Comparison of ENCODE assay signal across 7 mouse cellular contexts in genomic region chr11:74828965-74829550, GRCm38 (mm10). TPM values are rescaled to one million over a fixed set of nuclear protein-coding genes. Genes with fewer than 3 reads are reported as not detected.
DNase-seq lines count a peak whose midpoint lies in the region; ATAC-seq and TF ChIP-seq lines count a peak whose summit lies in the region.

No protein-coding gene starts in this region.

- no peak for TF ChIP-seq POLR2A in embryonic fibroblast, embryonic 13.5 days (IDR thresholded peaks at IDR 0.05; ENCODE audit: low read depth, low read length)

- H3K4me2 ChIP-seq in lung, embryonic 16.5 days (ENCODE audit: low read depth, low read length), result peak overlapping the region; percentile 97
- H3K4me2 ChIP-seq in intestine, embryonic 15.5 days (replicated peaks), result peak overlapping the region; percentile 87
- H3K4me2 ChIP-seq in neural tube, embryonic 15.5 days, result peak overlapping the region; percentile 90

- H3K27me3 ChIP-seq in lung, embryonic 16.5 days (ENCODE audit: control insufficient read depth, insufficient read depth, low read depth, low read length), result no peaks in the 10 kb centered on the region
- no peaks in the 10 kb centered on the region for H3K27me3 ChIP-seq in intestine, embryonic 15.5 days (replicated peaks)
- no peaks in the 10 kb centered on the region for H3K27me3 ChIP-seq in neural tube, embryonic 15.5 days (replicated peaks)

- H3K27ac ChIP-seq in lung, embryonic 16.5 days (ENCODE audit: low read length), result no peak overlapping the region; the same call in 1 of the 2 replicates
- H3K27ac ChIP-seq in embryonic fibroblast, embryonic 13.5 days (ENCODE audit: insufficient read depth, low read length), result peak overlapping the region; percentile 93
- no peak overlapping the region for H3K27ac ChIP-seq in intestine, embryonic 15.5 days
- H3K27ac ChIP-seq in neural tube, embryonic 15.5 days (replicated peaks), result peak overlapping the region; percentile 97

- ATAC-seq in lung, embryonic 16.5 days (ENCODE audit: low read depth), result no peak
- ATAC-seq in intestine, embryonic 15.5 days, result no peak
- no peak for ATAC-seq in neural tube, embryonic 15.5 days (ENCODE audit: low FRiP score)
- no peak for ATAC-seq in activated CD4-positive, CD25-positive, alpha-beta regulatory T cell, adult 4 months

- 13% methylated on average over 11 of the region's 11 CpGs for WGBS in lung, embryonic 16.5 days
- WGBS in intestine, embryonic 15.5 days, result 17% methylated on average over 11 of the region's 11 CpGs
- 10% methylated on average over 11 of the region's 11 CpGs for WGBS in neural tube, embryonic 15.5 days

- peaks cover 25% of the 10 kb centered on the region for H3K4me1 ChIP-seq in lung, embryonic 16.5 days (replicated peaks; ENCODE audit: control insufficient read depth, insufficient read depth, low read length)
- H3K4me1 ChIP-seq in embryonic fibroblast, embryonic 13.5 days (ENCODE audit: control insufficient read depth, insufficient read depth, low read length), result peaks cover 10% of the 10 kb centered on the region
- peaks cover 35% of the 10 kb centered on the region for H3K4me1 ChIP-seq in intestine, embryonic 15.5 days (replicated peaks)
- H3K4me1 ChIP-seq in neural tube, embryonic 15.5 days, result peaks cover 33% of the 10 kb centered on the region

- H3K9me3 ChIP-seq in lung, embryonic 16.5 days (ENCODE audit: control insufficient read depth, low read length), result no peaks in the 10 kb centered on the region
- no peaks in the 10 kb centered on the region for H3K9me3 ChIP-seq in intestine, embryonic 15.5 days
- H3K9me3 ChIP-seq in neural tube, embryonic 15.5 days (replicated peaks), result no peaks in the 10 kb centered on the region

- H3K4me3 ChIP-seq in lung, embryonic 16.5 days (ENCODE audit: low read length), result peak overlapping the region; percentile 94
- H3K4me3 ChIP-seq in embryonic fibroblast, embryonic 13.5 days (ENCODE audit: insufficient read depth, low read length), result peak overlapping the region; percentile 37; the same call in 1 of the 2 replicates
- H3K4me3 ChIP-seq in intestine, embryonic 15.5 days (replicated peaks), result peak overlapping the region; percentile 73
- H3K4me3 ChIP-seq in neural tube, embryonic 15.5 days (replicated peaks), result peak overlapping the region; percentile 99

- DNase-seq in lung, postnatal 10 days, result no peak
- DNase-seq in urinary bladder, postnatal 10 days (ENCODE audit: low spot score), result no peak

- TF ChIP-seq CTCF in embryonic fibroblast, embryonic 13.5 days (IDR thresholded peaks at IDR 0.05; ENCODE audit: borderline replicate concordance, insufficient read depth, low read length), result no peak

- no peaks in the 10 kb centered on the region for H3K36me3 ChIP-seq in lung, embryonic 16.5 days (ENCODE audit: control insufficient read depth, insufficient read depth, low read length)
- H3K36me3 ChIP-seq in intestine, embryonic 15.5 days, result no peaks in the 10 kb centered on the region
- no peaks in the 10 kb centered on the region for H3K36me3 ChIP-seq in neural tube, embryonic 15.5 days

- H3K9ac ChIP-seq in lung, embryonic 16.5 days (ENCODE audit: low read length), result peak overlapping the region; percentile 65; the same call in 1 of the 2 replicates
- 0 out of 2 replicates have a peak overlapping the region, but pooled peaks have one; percentile 31 for H3K9ac ChIP-seq in intestine, embryonic 15.5 days
- 0 out of 2 replicates have a peak overlapping the region, but pooled peaks have one; percentile 42 for H3K9ac ChIP-seq in neural tube, embryonic 15.5 days (replicated peaks)

RNA-seq across cellular contexts. Expression of gene Mnt, which starts 1.7 kb away (rescaled TPM):
- polyA plus RNA-seq in lung, embryonic 16.5 days (2015; fragmentation: Nextera tagmentation; extraction: Ambion mirVana), result 3.0 and 3.1 TPM in 2 replicates
- 10.9 and 14.4 TPM in 2 replicates for polyA plus RNA-seq in embryonic fibroblast, embryonic 13.5 days (2011; ENCODE audit: insufficient read length, low read depth, missing spikeins)
- 4.8 and 5.0 TPM in 2 replicates for polyA plus RNA-seq in intestine, embryonic 15.5 days (2015; fragmentation: Nextera tagmentation; extraction: Ambion mirVana)
- polyA plus RNA-seq in neural tube, embryonic 15.5 days (2015; fragmentation: Nextera tagmentation; extraction: Ambion mirVana), result 7.0 and 7.3 TPM in 2 replicates
- 1 to 10 TPM; 5.4 to 6.9 TPM for polyA plus RNA-seq in activated CD4-positive, CD25-positive, alpha-beta regulatory T cell, adult 4 months (2017; shearing (Covaris generic))

RNA-seq across cellular contexts. Expression of gene Mettl16, which starts 58.4 kb away (rescaled TPM):
- 44.3 and 47.5 TPM in 2 replicates for polyA plus RNA-seq in lung, embryonic 16.5 days (2015; fragmentation: Nextera tagmentation; extraction: Ambion mirVana)
- 25.6 and 29.1 TPM in 2 replicates for polyA plus RNA-seq in embryonic fibroblast, embryonic 13.5 days (2011; ENCODE audit: insufficient read length, low read depth, missing spikeins)
- polyA plus RNA-seq in intestine, embryonic 15.5 days (2015; fragmentation: Nextera tagmentation; extraction: Ambion mirVana), result 43.0 and 45.8 TPM in 2 replicates
- polyA plus RNA-seq in neural tube, embryonic 15.5 days (2015; fragmentation: Nextera tagmentation; extraction: Ambion mirVana), result 45.5 and 53.7 TPM in 2 replicates
- 10 to 100 TPM; 26.3 to 33.5 TPM for polyA plus RNA-seq in activated CD4-positive, CD25-positive, alpha-beta regulatory T cell, adult 4 months (2017; shearing (Covaris generic))

Comparison
In these comparisons a context has a peak if more than half of its experiments do, and no peak if none do; other contexts are left out.
1. H3K27ac ChIP-seq: peak in embryonic fibroblast, embryonic 13.5 days (single experiment) and neural tube, embryonic 15.5 days (single experiment); none in lung, embryonic 16.5 days (single experiment) and intestine, embryonic 15.5 days (single experiment).
2. H3K4me3 ChIP-seq: peak in every context shown above with its lines; median percentile 99 in neural tube, embryonic 15.5 days; 94 in lung, embryonic 16.5 days; 73 in intestine, embryonic 15.5 days; 37 in embryonic fibroblast, embryonic 13.5 days.
3. Peak in every context shown above with its lines, with median percentiles within 50 percentile points of each other: H3K4me2 ChIP-seq and H3K9ac ChIP-seq.